Mouse (Mus musculus) telencephalon, adult 2 months (tissue): Measurements from ENCODE around the gene Ly6c2.
A peak's percentile ranks its signal among the peaks of the same experiment; 100 is the strongest.
"Not testable (repeated sequence)": the region's sequence is repeated elsewhere in the genome, so short reads cannot be mapped to it uniquely, and the experiment has no call there.

ENCODE experiments used
- DNase-seq: peaks from one replicate; pipeline ENCODE4 v3.0.0-alpha.2; 2011; ENCODE audit warnings: low read depth, low spot score

The Ly6c2 gene

DNA sequence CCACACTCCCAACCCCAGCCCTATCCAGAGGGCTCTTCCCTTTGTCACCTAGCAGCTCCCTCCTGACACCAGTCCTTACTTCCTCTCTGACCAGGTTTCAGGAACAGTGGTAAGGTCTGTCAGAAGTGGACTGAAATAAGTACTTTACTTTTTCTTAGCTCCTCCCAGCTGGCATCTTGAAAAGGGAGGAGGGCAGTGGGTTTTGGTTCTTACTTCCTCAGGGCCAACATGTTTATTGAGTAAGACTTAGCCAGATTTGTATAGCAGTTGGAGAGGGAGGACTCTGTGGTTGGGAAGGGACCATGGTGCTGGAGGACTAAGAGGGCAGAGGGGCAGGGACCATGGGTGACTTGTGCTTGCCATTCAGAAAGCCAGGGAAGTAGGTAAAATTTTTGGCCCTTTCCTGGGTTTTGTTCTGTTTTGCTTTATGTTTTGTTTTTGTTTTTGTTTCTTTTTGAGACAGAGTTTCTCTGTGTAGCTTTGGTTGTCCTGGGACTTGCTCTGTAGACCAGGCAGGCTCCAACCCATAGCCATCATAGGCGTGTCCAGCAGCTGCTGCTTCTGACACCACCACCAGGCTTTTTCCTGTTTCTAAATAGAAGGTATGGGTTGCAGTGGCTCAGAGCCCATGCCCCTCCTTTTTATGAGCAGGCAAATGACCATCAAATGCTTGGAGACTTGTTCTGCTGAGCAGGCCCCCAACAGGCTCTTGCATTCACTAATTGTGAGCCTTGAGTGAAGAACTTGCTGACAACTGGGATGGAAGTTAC lies at the start of gene Ly6c2:
TSS of gene Ly6c2 (minus strand) at position 110 of the 770 bp plus-strand sequence.
- not testable (repeated sequence) for DNase-seq

- no peak for DNase-seq
These were observed 45.9 kb upstream of the Ly6c2 start for GRCm38 (mm10) chr15:75157646-75158045.

DNA sequence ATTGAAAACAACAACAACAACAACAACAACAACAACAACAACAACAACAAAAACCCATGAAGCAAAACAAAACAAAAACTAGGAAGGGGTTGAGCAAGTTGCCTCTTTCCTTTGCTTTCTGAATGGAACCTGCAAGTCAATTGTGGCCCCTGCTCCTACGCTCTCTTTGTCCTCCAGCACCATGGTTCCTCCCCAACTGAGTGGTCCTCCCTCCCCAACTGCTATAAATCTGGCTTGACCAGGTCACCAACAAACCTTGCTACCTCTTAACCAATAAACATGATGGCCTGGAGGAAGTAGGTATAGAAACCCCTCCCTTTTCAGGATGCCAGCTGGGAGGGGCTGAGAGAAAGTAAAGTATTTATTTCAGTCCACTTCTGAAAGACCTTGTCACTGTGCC lies 43.2 kb upstream of the Ly6c2 start, which contains the start of gene Ly6g:
TSS of gene Ly6g (plus strand) at position 301 of the 400 bp plus-strand sequence.
- DNase-seq: no peak

- no peak for DNase-seq
These were observed 41.3 kb upstream of the Ly6c2 start for GRCm38 (mm10) chr15:75153087-75153486.

GRCm38 (mm10) chr15:75143735-75144134 lies 32.0 kb upstream of the Ly6c2 start:
- no peak for DNase-seq

GRCm38 (mm10) chr15:75141812-75142360 lies 30.1 kb upstream of the Ly6c2 start:
- DNase-seq: not testable (repeated sequence)

DNA sequence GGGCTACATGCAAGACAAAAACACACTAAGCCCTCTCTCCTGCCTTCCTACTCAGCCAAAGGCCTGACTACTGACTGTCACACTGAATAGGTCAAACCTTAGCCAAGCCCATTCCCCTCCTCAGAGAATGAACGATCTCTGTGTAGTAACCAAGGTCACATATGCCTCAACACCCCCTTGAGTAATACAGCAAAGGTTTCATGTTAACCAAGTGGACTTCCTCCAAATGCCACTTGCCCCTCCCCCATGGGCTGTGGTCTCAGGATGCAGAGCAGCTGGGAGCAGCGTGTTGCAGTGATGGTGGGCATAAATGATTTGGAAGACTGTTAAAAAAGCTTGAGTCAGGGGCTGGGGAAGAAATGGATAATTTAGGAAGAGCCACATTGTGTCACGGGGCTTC lies 26.0 kb upstream of the Ly6c2 start:
- DNase-seq: not testable (repeated sequence)

DNA sequence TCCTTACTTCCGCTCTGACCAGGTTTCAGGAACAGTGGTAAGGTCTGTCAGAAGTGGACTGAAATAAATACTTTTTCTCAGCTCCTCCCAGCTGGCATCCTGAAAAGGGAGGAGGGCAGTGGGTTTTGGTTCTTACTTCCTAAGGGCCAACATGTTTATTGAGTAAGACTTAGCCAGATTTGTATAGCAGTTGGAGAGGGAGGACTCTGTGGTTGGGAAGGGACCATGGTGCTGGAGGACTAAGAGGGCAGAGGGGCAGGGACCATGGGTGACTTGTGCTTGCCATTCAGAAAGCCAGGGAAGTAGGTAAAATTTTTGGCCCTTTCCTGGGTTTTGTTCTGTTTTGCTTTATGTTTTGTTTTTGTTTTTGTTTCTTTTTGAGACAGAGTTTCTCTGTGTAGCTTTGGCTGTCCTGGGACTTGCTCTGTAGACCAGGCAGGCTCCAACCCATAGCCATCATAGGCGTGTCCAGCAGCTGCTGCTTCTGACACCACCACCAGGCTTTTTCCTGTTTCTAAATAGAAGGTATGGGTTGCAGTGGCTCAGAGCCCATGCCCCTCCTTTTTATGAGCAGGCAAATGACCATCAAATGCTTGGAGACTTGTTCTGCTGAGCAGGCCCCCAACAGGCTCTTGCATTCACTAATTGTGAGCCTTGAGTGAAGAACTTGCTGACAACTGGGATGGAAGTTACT lies 23.5 kb upstream of the Ly6c2 start:
- not testable (repeated sequence) for DNase-seq

- DNase-seq: not testable (repeated sequence)
These were observed 20.6 kb upstream of the Ly6c2 start for GRCm38 (mm10) chr15:75132346-75132745.

DNA sequence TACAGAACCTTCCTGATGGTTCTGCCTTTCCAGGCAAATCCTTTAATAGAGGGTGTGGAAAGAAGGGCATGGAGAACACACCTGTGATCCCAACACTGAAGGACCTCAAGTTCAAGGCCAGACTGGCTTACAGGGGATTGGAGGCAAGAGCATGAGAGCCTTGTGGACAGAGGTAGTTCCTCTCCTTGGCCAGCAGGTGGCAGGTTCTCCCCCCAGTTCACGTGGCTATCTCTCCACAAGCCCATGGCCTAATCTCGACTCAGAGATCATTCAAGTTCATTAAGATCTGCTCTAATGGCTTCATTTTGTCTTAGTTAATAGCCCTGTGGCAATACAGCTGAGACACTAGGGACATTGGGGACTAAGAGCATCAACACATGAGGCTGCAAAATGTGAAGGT lies 8.3 kb upstream of the Ly6c2 start:
- DNase-seq: no peak

DNA sequence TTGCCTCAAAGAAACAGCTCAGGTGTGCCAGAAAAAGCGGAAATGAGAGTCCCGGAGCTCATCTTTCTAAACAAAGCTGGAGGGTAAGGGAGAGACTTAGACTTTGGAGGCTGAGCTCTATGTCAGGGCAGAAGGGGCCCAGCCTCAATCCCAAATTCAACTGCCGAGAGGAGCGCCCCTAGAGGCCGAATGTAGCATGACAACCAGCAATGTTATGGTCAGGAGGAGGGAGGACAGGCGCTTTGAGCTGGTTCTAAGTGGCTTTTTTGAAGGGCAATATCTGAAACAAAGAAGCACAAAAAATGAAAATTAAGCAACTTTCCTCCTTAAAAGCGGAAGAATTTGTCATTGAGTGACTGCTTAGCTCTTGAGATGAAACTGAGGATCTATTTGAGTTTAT lies 7.0 kb upstream of the Ly6c2 start:
- not testable (repeated sequence) for DNase-seq

DNA sequence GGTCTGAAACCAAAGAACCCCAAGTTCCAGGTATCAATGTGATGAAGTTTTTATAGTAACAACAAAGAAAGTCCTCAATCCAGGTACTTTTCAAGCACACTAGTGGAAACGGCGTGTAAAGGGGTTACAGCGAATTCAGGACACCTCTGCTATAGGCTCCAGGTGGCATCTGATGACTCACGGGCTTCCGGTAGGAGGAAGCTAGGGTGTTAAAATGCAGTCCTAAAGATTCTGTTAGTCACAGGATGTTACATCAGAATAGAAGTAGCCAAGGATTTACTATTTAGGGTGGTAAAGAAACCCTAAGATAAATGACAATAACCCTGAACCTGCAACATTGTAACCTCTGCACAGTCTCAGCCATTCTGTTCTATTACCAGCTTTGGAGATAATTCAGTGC lies 5.7 kb upstream of the Ly6c2 start:
- not testable (repeated sequence) for DNase-seq

- no peak for DNase-seq
These were observed 4.8 kb upstream of the Ly6c2 start for GRCm38 (mm10) chr15:75116525-75116924.

- DNase-seq: not testable (repeated sequence)
These were observed 1.3 kb downstream of the Ly6c2 start for GRCm38 (mm10) chr15:75110424-75110823.

DNA sequence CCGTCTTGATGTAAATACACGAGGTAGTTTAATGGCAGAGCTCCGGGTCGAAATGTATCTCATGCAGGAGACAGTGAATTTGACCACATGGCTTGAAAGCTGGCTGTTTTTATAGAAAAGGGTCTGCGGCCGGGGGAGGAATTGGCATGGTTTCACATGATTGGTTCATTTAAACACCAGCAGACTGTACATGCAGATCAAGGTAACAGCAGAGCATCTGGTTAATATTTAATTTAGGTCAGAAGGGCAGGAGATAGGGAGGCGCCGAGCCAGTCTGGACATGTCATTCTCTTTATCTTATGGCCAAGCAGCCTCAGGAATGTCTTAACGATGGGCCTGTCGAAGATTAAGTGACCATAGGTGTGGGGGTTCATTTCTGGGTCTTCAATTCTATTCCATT lies 12.5 kb downstream of the Ly6c2 start:
- no peak for DNase-seq

- not testable (repeated sequence) for DNase-seq
These were observed 23.7 kb downstream of the Ly6c2 start for GRCm38 (mm10) chr15:75088041-75088440.

- no peak for DNase-seq
These were observed 41.8 kb downstream of the Ly6c2 start for GRCm38 (mm10) chr15:75069965-75070364.

DNA sequence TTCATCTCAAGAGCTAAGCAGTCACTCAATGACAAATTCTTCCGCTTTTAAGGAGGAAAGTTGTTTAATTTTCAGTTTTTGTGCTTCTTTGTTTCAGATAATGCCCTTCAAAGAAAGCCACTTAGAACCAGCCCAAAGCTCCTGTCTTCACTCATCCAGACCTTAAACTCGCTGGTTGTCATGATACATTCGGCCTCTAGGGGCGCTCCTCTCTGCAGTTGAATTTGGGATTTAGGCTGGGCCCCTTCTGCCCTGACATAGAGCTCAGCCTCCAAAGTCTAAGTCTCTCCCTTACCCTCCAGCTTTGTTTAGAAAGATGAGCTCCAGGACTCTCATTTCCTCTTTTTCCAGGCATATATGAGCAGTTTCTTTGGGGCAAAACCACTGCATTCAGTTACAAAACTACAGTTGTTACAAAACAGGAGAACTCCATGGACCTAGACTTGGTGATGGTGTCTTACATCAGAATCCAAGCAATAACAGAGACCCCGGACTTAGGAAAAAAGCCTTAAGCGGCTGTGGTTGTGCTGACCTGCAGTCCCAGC lies 49.7 kb downstream of the Ly6c2 start:
- DNase-seq: peak; percentile 6

GRCm38 (mm10) chr15:75060505-75060904 lies 51.3 kb downstream of the Ly6c2 start:
- DNase-seq: peak; percentile 15
